Mouse (Mus musculus): ENCODE measurements around the gene Tmem39a. TPM values are rescaled to one million over a fixed set of nuclear protein-coding genes. Genes with fewer than 3 reads are reported as not detected.

Tmem39a gene
- total RNA-seq, 1 experiment from 2014 or later: 80.8 TPM

- DNase-seq: no peak
Measured at GRCm38 (mm10) chr16:38587572-38587971, 29.1 kb downstream of the Tmem39a start.

GRCm38 (mm10) chr16:38591506-38591905 lies 33.0 kb downstream of the Tmem39a start:
- DNase-seq: no peak

GRCm38 (mm10) chr16:38592026-38592678 lies 33.7 kb downstream of the Tmem39a start:
- DNase-seq: no peak

GRCm38 (mm10) chr16:38592946-38593345 lies 34.4 kb downstream of the Tmem39a start:
- no peak for DNase-seq

GRCm38 (mm10) chr16:38594435-38594834 lies 35.9 kb downstream of the Tmem39a start:
- DNase-seq: no peak

- DNase-seq: no peak
Measured at GRCm38 (mm10) chr16:38596099-38596498, 37.6 kb downstream of the Tmem39a start.

GRCm38 (mm10) chr16:38596651-38597050 lies 38.2 kb downstream of the Tmem39a start:
- DNase-seq: no peak

GRCm38 (mm10) chr16:38598986-38599680 lies 40.6 kb downstream of the Tmem39a start:
- no peak for DNase-seq

GRCm38 (mm10) chr16:38602989-38603804 lies 44.7 kb downstream of the Tmem39a start:
- DNase-seq: no peak

- DNase-seq: no peak
Measured at GRCm38 (mm10) chr16:38606509-38606908, 48.0 kb downstream of the Tmem39a start.

GRCm38 (mm10) chr16:38608687-38609086 lies 50.2 kb downstream of the Tmem39a start:
- DNase-seq: no peak

GRCm38 (mm10) chr16:38609092-38609491 lies 50.6 kb downstream of the Tmem39a start:
- no peak for DNase-seq

GRCm38 (mm10) chr16:38612646-38613045 lies 54.1 kb downstream of the Tmem39a start:
- DNase-seq: no peak

- DNase-seq: no peak
Measured at GRCm38 (mm10) chr16:38613646-38614045, 55.1 kb downstream of the Tmem39a start.

- no peak for DNase-seq
Measured at GRCm38 (mm10) chr16:38617977-38618376, 59.5 kb downstream of the Tmem39a start.

GRCm38 (mm10) chr16:38619054-38619453 lies 60.6 kb downstream of the Tmem39a start:
- peak; percentile 72 for DNase-seq

GRCm38 (mm10) chr16:38620696-38621450 lies 62.4 kb downstream of the Tmem39a start:
- peak; percentile 48 for DNase-seq

GRCm38 (mm10) chr16:38622283-38622682 lies 63.8 kb downstream of the Tmem39a start:
- no peak for DNase-seq

- no peak for DNase-seq
Measured at GRCm38 (mm10) chr16:38624303-38624702, 65.8 kb downstream of the Tmem39a start.

GRCm38 (mm10) chr16:38625411-38625810 lies 66.9 kb downstream of the Tmem39a start:
- no peak for DNase-seq

- DNase-seq: peak; percentile 40
Measured at GRCm38 (mm10) chr16:38625811-38626369, 67.4 kb downstream of the Tmem39a start.

GRCm38 (mm10) chr16:38632147-38632546 lies 73.6 kb downstream of the Tmem39a start:
- peak; percentile 79 for DNase-seq

All from adrenal gland, postnatal 25 days (tissue).